Mouse (Mus musculus) neural tube, embryonic 12.5 days (tissue): ENCODE measurements around the gene Cldn34b3. TPM values are rescaled to one million over a fixed set of nuclear protein-coding genes. Genes with fewer than 3 reads are reported as not detected.
"Not testable (repeated sequence)": the region's sequence is repeated elsewhere in the genome, so short reads cannot be mapped to it uniquely, and the experiment has no call there.

ENCODE experiments used
- ATAC-seq: fragments of 200-750 bp; cut with Nextera tagmentation; 2 replicates; pipeline ENCODE4 v1.8.0; 2017; ENCODE audit warnings: low read depth, mild to moderate bottlenecking, moderate TSS enrichment, moderate library complexity; ENCODE audit not compliant: low FRiP score
- H3K27ac ChIP-seq: fragments of 300-500 bp; sonication (generic); 2 replicates; pipeline ENCODE4 v1.5.1; 2016
- H3K27me3 ChIP-seq: fragments of 300-500 bp; sonication (generic); replicated peaks from 2 replicates; pipeline ENCODE4 v1.6.1; 2016; ENCODE audit warnings: mild to moderate bottlenecking
- H3K36me3 ChIP-seq: fragments of 300-500 bp; sonication (generic); 2 replicates; pipeline ENCODE4 v1.6.1; 2016; ENCODE audit warnings: mild to moderate bottlenecking
- H3K4me1 ChIP-seq: fragments of 300-500 bp; sonication (generic); 2 replicates; pipeline ENCODE4 v1.6.1; 2016
- H3K4me2 ChIP-seq: fragments of 300-500 bp; sonication (generic); replicated peaks from 2 replicates; pipeline ENCODE4 v1.6.1; 2016; ENCODE audit warnings: mild to moderate bottlenecking
- H3K4me3 ChIP-seq: fragments of 300-500 bp; sonication (generic); 2 replicates; pipeline ENCODE4 v1.5.1; 2016
- H3K9ac ChIP-seq: fragments of 300-500 bp; sonication (generic); 2 replicates; pipeline ENCODE4 v1.6.1; 2016; ENCODE audit warnings: mild to moderate bottlenecking
- H3K9me3 ChIP-seq: fragments of 300-500 bp; sonication (generic); 2 replicates; pipeline ENCODE4 v1.6.1; 2016; ENCODE audit warnings: mild to moderate bottlenecking
- WGBS: fragments of 180-500 bp; shearing (Covaris S2); methylation state at CpG from one replicate; pipeline ENCODE4 v1.1.7; 2016; 5-methylcytosine and 5-hydroxymethylcytosine counted together
- polyA plus RNA-seq: library from polyadenylated mRNA; unstranded; fragments of >200 nt; fragmentation: Nextera tagmentation; extraction: Ambion mirVana; gene quantifications from 2 replicates; pipeline ENCODE4 v1.2.1, GENCODE M21; 2016

Cldn34b3 gene
- not detected in 2 replicates for polyA plus RNA-seq

- H3K4me2 ChIP-seq, H3K4me1 ChIP-seq, H3K27ac ChIP-seq, ATAC-seq, H3K9ac ChIP-seq, H3K9me3 ChIP-seq, H3K4me3 ChIP-seq, H3K27me3 ChIP-seq, H3K36me3 ChIP-seq: not testable (repeated sequence)
- 88% methylated on average over 1 of the region's 1 CpGs for WGBS
Observed at GRCm38 (mm10) chrX:76264004-76264403, at the start of gene Cldn34b3. Gene Cldn34b3, plus strand, starts transcription at chrX:76264304.

Other genes starting within 250 kb of the Cldn34b3 start
- gene Cldn34b4, start 129.0 kb downstream of the Cldn34b3 start, polyA plus RNA-seq, result not detected in 2 replicates